Mouse (Mus musculus) C2C12 (cell line): ENCODE measurements around the gene Ptprn2. TPM values are rescaled to one million over a fixed set of nuclear protein-coding genes. Genes with fewer than 3 reads are reported as not detected.

Source experiments
- H3K27me3 ChIP-seq: one replicate; pipeline ENCODE4 v1.6.1; 2011; ENCODE audit not compliant: control insufficient read depth, insufficient read depth, insufficient read length
- H3K36me3 ChIP-seq: one replicate; pipeline ENCODE4 v1.6.1; 2011; ENCODE audit not compliant: control insufficient read depth, insufficient read depth
- H3K4me3 ChIP-seq: one replicate; pipeline ENCODE4 v1.5.1; 2011; ENCODE audit warnings: mild to moderate bottlenecking, control low read depth; ENCODE audit not compliant: poor library complexity, insufficient read depth, severe bottlenecking
- H3K79me2 ChIP-seq: one replicate; pipeline ENCODE4 v1.6.1; 2011; ENCODE audit not compliant: control insufficient read depth, insufficient read depth
- H3K79me3 ChIP-seq: one replicate; pipeline ENCODE4 v1.6.1; 2011; ENCODE audit warnings: low read depth, control low read depth
- H3ac ChIP-seq: one replicate; pipeline ENCODE3; 2011; ENCODE audit warnings: low read depth; ENCODE audit not compliant: control insufficient read depth, insufficient read length
- CEBPB ChIP-seq: IDR thresholded peaks from one replicate; pipeline ENCODE4 v1.6.1; 2011; ENCODE audit warnings: low read depth, mild to moderate bottlenecking, control low read depth, moderate library complexity
- CTCF ChIP-seq: IDR thresholded peaks from one replicate; pipeline ENCODE4 v1.5.1; 2011; ENCODE audit not compliant: control insufficient read depth, insufficient read depth, insufficient read length
- FOSL1 ChIP-seq: IDR thresholded peaks from one replicate; pipeline ENCODE4 v1.8.0; 2011; ENCODE audit warnings: mild to moderate bottlenecking, low read length; ENCODE audit not compliant: poor library complexity, insufficient read depth, severe bottlenecking
- MAX ChIP-seq: IDR thresholded peaks from one replicate; pipeline ENCODE4 v1.6.1; 2011; ENCODE audit warnings: mild to moderate bottlenecking, control low read depth
- MYOD1 ChIP-seq: IDR thresholded peaks from one replicate; pipeline ENCODE4 v1.6.1; 2011; ENCODE audit warnings: low read depth; ENCODE audit not compliant: control insufficient read depth, insufficient read length
- MYOG ChIP-seq: IDR thresholded peaks from one replicate; pipeline ENCODE4 v1.6.1; 2011; ENCODE audit not compliant: control insufficient read depth, insufficient read length; ENCODE audit errors: extremely low read depth
- USF1 ChIP-seq: IDR thresholded peaks from one replicate; pipeline ENCODE4 v1.6.1; 2011; ENCODE audit warnings: low read depth, mild to moderate bottlenecking, control low read depth, moderate library complexity
- polyA plus RNA-seq: library from polyadenylated mRNA; unstranded; fragments of >200 nt; fragmentation: generic; extraction: Trizol; gene quantifications from one replicate; pipeline ENCODE4 v1.2.1, GENCODE M21; 2012; ENCODE audit warnings: missing spikeins

Gene Ptprn2
- polyA plus RNA-seq, 1 experiment = 0.41 TPM

- TF ChIP-seq CEBPB (no peak), MYOG (no peak), FOSL1 (no peak), USF1 (no peak), MYOD1 (no peak), CTCF (no peak), MAX (no peak)
- H3K4me3 ChIP-seq = no peak overlapping the region
- H3K79me3 ChIP-seq = no peaks in the 10 kb centered on the region
- no peaks in the 10 kb centered on the region for H3K27me3 ChIP-seq
- H3ac ChIP-seq = no peak overlapping the region
- H3K79me2 ChIP-seq = no peaks in the 10 kb centered on the region
- H3K36me3 ChIP-seq = no peaks in the 10 kb centered on the region
These were observed 482.9 kb downstream of the Ptprn2 start for GRCm38 (mm10) chr12:116968215-116968939.

GRCm38 (mm10) chr12:116975547-116975946 is 490.0 kb downstream of the Ptprn2 start:
- Histone ChIP-seq H3K79me2 (no peaks in the 10 kb centered on the region), H3K36me3 (no peaks in the 10 kb centered on the region), H3K79me3 (no peaks in the 10 kb centered on the region), H3ac (no peak overlapping the region), H3K4me3 (no peak overlapping the region), H3K27me3 (no peaks in the 10 kb centered on the region)
- TF ChIP-seq MYOG (no peak), USF1 (no peak), CTCF (no peak), CEBPB (no peak), FOSL1 (no peak), MAX (no peak), MYOD1 (no peak)

- no peaks in the 10 kb centered on the region for H3K79me3 ChIP-seq
- TF ChIP-seq FOSL1 = no peak
- no peak for TF ChIP-seq MAX
- no peak for TF ChIP-seq MYOD1
- TF ChIP-seq USF1 = no peak
- TF ChIP-seq CTCF = no peak
- TF ChIP-seq CEBPB = no peak
- no peak for TF ChIP-seq MYOG
- H3ac ChIP-seq = no peak overlapping the region
- H3K79me2 ChIP-seq = no peaks in the 10 kb centered on the region
- no peak overlapping the region for H3K4me3 ChIP-seq
- no peaks in the 10 kb centered on the region for H3K36me3 ChIP-seq
- no peaks in the 10 kb centered on the region for H3K27me3 ChIP-seq
These were observed 491.5 kb downstream of the Ptprn2 start for GRCm38 (mm10) chr12:116976981-116977380.

GRCm38 (mm10) chr12:116978201-116978600 is 492.7 kb downstream of the Ptprn2 start:
- no peak overlapping the region for H3ac ChIP-seq
- H3K4me3 ChIP-seq = no peak overlapping the region
- no peaks in the 10 kb centered on the region for H3K27me3 ChIP-seq
- H3K36me3 ChIP-seq = no peaks in the 10 kb centered on the region
- no peaks in the 10 kb centered on the region for H3K79me2 ChIP-seq
- TF ChIP-seq CTCF (no peak), FOSL1 (no peak), MYOD1 (no peak), MAX (no peak), CEBPB (no peak), MYOG (no peak), USF1 (no peak)
- no peaks in the 10 kb centered on the region for H3K79me3 ChIP-seq

GRCm38 (mm10) chr12:116981315-116981714 is 495.8 kb downstream of the Ptprn2 start:
- Histone ChIP-seq H3K79me3 (no peaks in the 10 kb centered on the region), H3ac (no peak overlapping the region), H3K27me3 (no peaks in the 10 kb centered on the region), H3K4me3 (no peak overlapping the region), H3K36me3 (no peaks in the 10 kb centered on the region), H3K79me2 (no peaks in the 10 kb centered on the region)
- TF ChIP-seq USF1 (no peak), CEBPB (no peak), FOSL1 (no peak), MYOG (no peak), CTCF (no peak)
